8 mouse cellular contexts compared by ENCODE assay signal in genomic region chr15:81360345-81361021, GRCm38 (mm10). TPM values are rescaled to one million over a fixed set of nuclear protein-coding genes. Genes with fewer than 3 reads are reported as not detected.
DNase-seq lines count a peak whose midpoint lies in the region; ATAC-seq lines count a peak whose summit lies in the region.

Gene Slc25a17 (minus strand): TSS chr15:81360812.

- peak within 1 kb of the TSS; percentile 90 for H3K9ac ChIP-seq in heart, embryonic 13.5 days
- peak within 1 kb of the TSS; percentile 80 for H3K9ac ChIP-seq in liver, embryonic 12.5 days
- peak within 1 kb of the TSS; percentile 55; the same call in 1 of the 2 replicates for H3K9ac ChIP-seq in stomach, embryonic 15.5 days

- peak within 1 kb of the TSS; percentile 88 for H3K27ac ChIP-seq in heart, embryonic 13.5 days (replicated peaks)
- H3K27ac ChIP-seq in liver, embryonic 12.5 days = peak within 1 kb of the TSS; percentile 85
- H3K27ac ChIP-seq in stomach, embryonic 15.5 days = peak within 1 kb of the TSS; percentile 86

- WGBS in heart, embryonic 13.5 days = 1% methylated on average over 30 of the region's 30 CpGs
- 1% methylated on average over 30 of the region's 30 CpGs for WGBS in liver, embryonic 12.5 days (ENCODE audit: insufficient replicate concordance)
- under 1% methylated on average over 30 of the region's 30 CpGs for WGBS in stomach, embryonic 15.5 days

- peak; percentile 99 for ATAC-seq in erythroid progenitor cell, adult 5-6 weeks (replicated peaks; ENCODE audit: low FRiP score, poor library complexity, severe bottlenecking)
- peak; percentile 92 for ATAC-seq in heart, embryonic 13.5 days (ENCODE audit: extremely low read depth, insufficient number of reproducible peaks, low FRiP score, low TSS enrichment)
- ATAC-seq in liver, embryonic 12.5 days = peak; percentile 99
- ATAC-seq in stomach, embryonic 15.5 days (ENCODE audit: insufficient read depth, low FRiP score, low read depth) = peak; percentile 99

- peak within 1 kb of the TSS; percentile 73 for H3K4me3 ChIP-seq in heart, embryonic 13.5 days
- peak within 1 kb of the TSS; percentile 76 for H3K4me3 ChIP-seq in liver, embryonic 12.5 days
- peak within 1 kb of the TSS; percentile 66 for H3K4me3 ChIP-seq in stomach, embryonic 15.5 days (replicated peaks)

- H3K27me3 ChIP-seq in heart, embryonic 13.5 days (replicated peaks) = no peaks in the 10 kb centered on the region
- no peaks in the 10 kb centered on the region for H3K27me3 ChIP-seq in liver, embryonic 12.5 days (replicated peaks)
- H3K27me3 ChIP-seq in stomach, embryonic 15.5 days (replicated peaks) = no peaks in the 10 kb centered on the region

- peak; percentile 95 for DNase-seq in CD4-positive helper T cell, adult 2 months (ENCODE audit: low read depth, low spot score)
- peak; percentile 88 for DNase-seq in brain, embryonic 18.5 days (ENCODE audit: low read depth, low spot score)
- peak; percentile 97 for DNase-seq in kidney, postnatal 10 days
- DNase-seq in natural killer cell, adult 2 months (ENCODE audit: low spot score in 2 of 2) = peak; percentile 93 to 95

- peak within 1 kb of the TSS; percentile 88 for H3K4me2 ChIP-seq in heart, embryonic 13.5 days
- peak within 1 kb of the TSS; percentile 87 for H3K4me2 ChIP-seq in liver, embryonic 12.5 days
- H3K4me2 ChIP-seq in stomach, embryonic 15.5 days = peak within 1 kb of the TSS; percentile 64

- H3K9me3 ChIP-seq in heart, embryonic 13.5 days = no peaks in the 10 kb centered on the region
- no peaks in the 10 kb centered on the region for H3K9me3 ChIP-seq in liver, embryonic 12.5 days (replicated peaks)
- no peaks in the 10 kb centered on the region for H3K9me3 ChIP-seq in stomach, embryonic 15.5 days

- peaks cover 23% of the 10 kb centered on the region for H3K4me1 ChIP-seq in heart, embryonic 13.5 days
- peaks cover 56% of the 10 kb centered on the region for H3K4me1 ChIP-seq in liver, embryonic 12.5 days
- H3K4me1 ChIP-seq in stomach, embryonic 15.5 days = 0 out of 2 replicates have a peak, but pooled peaks cover 6% of the 10 kb centered on the region

- H3K36me3 ChIP-seq in heart, embryonic 13.5 days = peaks cover 31% of the 10 kb centered on the region
- H3K36me3 ChIP-seq in liver, embryonic 12.5 days = peaks cover 23% of the 10 kb centered on the region
- H3K36me3 ChIP-seq in stomach, embryonic 15.5 days = no peaks in the 10 kb centered on the region; the same call in none of the 2 replicates

RNA-seq across cellular contexts. Expression of gene Slc25a17, which starts in this region (rescaled TPM):
- 18.0 and 36.0 TPM in 2 replicates for total RNA-seq in erythroid progenitor cell, adult 5-6 weeks (2015; ENCODE audit: low replicate concordance)
- total RNA-seq in erythroid progenitor cell, adult 5-6 weeks (2017; ENCODE audit: low replicate concordance) = 17.8 and 35.9 TPM in 2 replicates
- polyA plus RNA-seq in heart, embryonic 13.5 days (2015; fragmentation: Nextera tagmentation; extraction: Ambion mirVana) = 50.6 and 52.9 TPM in 2 replicates
- 49.2 TPM in 2 replicates for polyA plus RNA-seq in liver, embryonic 12.5 days (2016; fragmentation: Nextera tagmentation; extraction: Ambion mirVana)
- 92.8 and 95.6 TPM in 2 replicates for polyA plus RNA-seq in stomach, embryonic 15.5 days (2015; fragmentation: Nextera tagmentation; extraction: Ambion mirVana)

Comparison
In these comparisons a context has a peak if more than half of its experiments do, and no peak if none do; other contexts are left out.
1. Peak in every context shown above with its lines: DNase-seq, ATAC-seq, H3K4me3 ChIP-seq and H3K27ac ChIP-seq.